Comparison of ENCODE assay signal across 13 mouse cellular contexts in genomic region chr6:124304356-124304755, GRCm38 (mm10). TPM values are rescaled to one million over a fixed set of nuclear protein-coding genes. Genes with fewer than 3 reads are reported as not detected.
"Had no signal": no experiment of that assay in that cellular context is flagged by ENCODE, and none has a peak within 500 bp of the region (broad histone marks: within the 10 kb centered on the region; RNA-seq: fewer than 3 reads in every experiment).

TSS of gene Cd163 (plus strand) at chr6:124304656.

- H3K27me3 ChIP-seq: limb, embryonic 13.5 days; midbrain, embryonic 12.5 days; neural tube, embryonic 13.5 days; stomach, embryonic 15.5 days had no signal

- ATAC-seq: midbrain, embryonic 16.5 days had no signal

- H3K4me1 ChIP-seq: limb, embryonic 13.5 days; midbrain, embryonic 12.5 days; neural tube, embryonic 13.5 days; stomach, embryonic 15.5 days had no signal

- H3K4me3 ChIP-seq: limb, embryonic 13.5 days; midbrain, embryonic 12.5 days; neural tube, embryonic 13.5 days; stomach, embryonic 15.5 days had no signal

- H3K36me3 ChIP-seq: limb, embryonic 13.5 days; midbrain, embryonic 12.5 days; neural tube, embryonic 13.5 days; stomach, embryonic 15.5 days had no signal

- H3K9me3 ChIP-seq: limb, embryonic 13.5 days; midbrain, embryonic 12.5 days; neural tube, embryonic 13.5 days; stomach, embryonic 15.5 days had no signal

- DNase-seq: kidney, postnatal 14 days; left cerebral cortex, postnatal 4 days; lung, adult 18-20 months; retina, postnatal 1 day; right cerebral cortex, postnatal 14 days; thymus, adult 2 months; thymus, postnatal 25 days had no signal

- H3K9ac ChIP-seq: limb, embryonic 13.5 days; liver, embryonic 14.5 days; midbrain, embryonic 12.5 days; neural tube, embryonic 13.5 days; stomach, embryonic 15.5 days had no signal

- H3K4me2 ChIP-seq: limb, embryonic 13.5 days; midbrain, embryonic 12.5 days; neural tube, embryonic 13.5 days; stomach, embryonic 15.5 days had no signal

- H3K27ac ChIP-seq: limb, embryonic 13.5 days; liver, embryonic 14.5 days; midbrain, embryonic 12.5 days; neural tube, embryonic 13.5 days; stomach, embryonic 15.5 days had no signal

RNA-seq across cellular contexts. Expression of gene Cd163, which starts in this region (rescaled TPM):
- polyA plus RNA-seq: limb, embryonic 13.5 days had no signal
